Mouse (Mus musculus) neural tube, embryonic 12.5 days (tissue): ENCODE data around the gene Lbhd1. TPM values are rescaled to one million over a fixed set of nuclear protein-coding genes. Genes with fewer than 3 reads are reported as not detected.
A peak's percentile ranks its signal among the peaks of the same experiment; 100 is the strongest.
"Not testable (repeated sequence)": the region's sequence is repeated elsewhere in the genome, so short reads cannot be mapped to it uniquely, and the experiment has no call there.

Source experiments
- ATAC-seq: fragments of 200-750 bp; cut with Nextera tagmentation; 2 replicates; pipeline ENCODE4 v1.8.0; 2017; ENCODE audit warnings: low read depth, mild to moderate bottlenecking, moderate TSS enrichment, moderate library complexity; ENCODE audit not compliant: low FRiP score
- H3K27ac ChIP-seq: fragments of 300-500 bp; sonication (generic); 2 replicates; pipeline ENCODE4 v1.5.1; 2016
- H3K27me3 ChIP-seq: fragments of 300-500 bp; sonication (generic); replicated peaks from 2 replicates; pipeline ENCODE4 v1.6.1; 2016; ENCODE audit warnings: mild to moderate bottlenecking
- H3K36me3 ChIP-seq: fragments of 300-500 bp; sonication (generic); 2 replicates; pipeline ENCODE4 v1.6.1; 2016; ENCODE audit warnings: mild to moderate bottlenecking
- H3K4me1 ChIP-seq: fragments of 300-500 bp; sonication (generic); 2 replicates; pipeline ENCODE4 v1.6.1; 2016
- H3K4me2 ChIP-seq: fragments of 300-500 bp; sonication (generic); replicated peaks from 2 replicates; pipeline ENCODE4 v1.6.1; 2016; ENCODE audit warnings: mild to moderate bottlenecking
- H3K4me3 ChIP-seq: fragments of 300-500 bp; sonication (generic); 2 replicates; pipeline ENCODE4 v1.5.1; 2016
- H3K9ac ChIP-seq: fragments of 300-500 bp; sonication (generic); 2 replicates; pipeline ENCODE4 v1.6.1; 2016; ENCODE audit warnings: mild to moderate bottlenecking
- H3K9me3 ChIP-seq: fragments of 300-500 bp; sonication (generic); 2 replicates; pipeline ENCODE4 v1.6.1; 2016; ENCODE audit warnings: mild to moderate bottlenecking
- WGBS: fragments of 180-500 bp; shearing (Covaris S2); methylation state at CpG from one replicate; pipeline ENCODE4 v1.1.7; 2016; 5-methylcytosine and 5-hydroxymethylcytosine counted together
- polyA plus RNA-seq: library from polyadenylated mRNA; unstranded; fragments of >200 nt; fragmentation: Nextera tagmentation; extraction: Ambion mirVana; gene quantifications from 2 replicates; pipeline ENCODE4 v1.2.1, GENCODE M21; 2016

Gene Lbhd1
- polyA plus RNA-seq, 1 experiment from 2014 or later = 89.5 TPM

DNA sequence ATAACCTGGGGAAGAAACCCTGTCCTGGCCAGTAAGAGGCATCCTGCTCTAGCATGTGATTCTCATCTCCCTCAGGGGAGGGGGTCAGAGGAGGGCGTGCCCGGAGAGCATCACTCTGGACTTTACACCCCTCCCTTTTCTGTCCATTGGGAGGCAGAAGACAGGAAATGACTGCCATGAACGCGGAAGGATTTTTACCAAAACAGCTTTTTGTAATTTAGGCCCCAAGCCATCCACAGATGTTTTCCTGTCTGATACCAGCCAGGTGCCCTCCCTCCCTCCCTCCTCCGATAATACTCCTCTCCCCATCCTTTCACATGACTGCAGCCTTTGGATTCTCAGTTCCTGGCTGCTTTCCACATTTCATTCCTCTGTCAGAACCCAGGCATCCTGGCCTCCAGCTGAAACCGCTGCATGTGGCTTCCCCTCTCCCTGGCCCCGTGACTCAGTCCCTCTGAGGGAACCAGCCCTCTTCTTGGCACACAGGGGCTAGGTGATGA is 33.1 kb upstream of the Lbhd1 start, which contains the start of gene Lrrn4cl:
TSS of gene Lrrn4cl (plus strand) at position 367 of the 500 bp plus-strand sequence.
- H3K27me3 ChIP-seq = no peaks in the 10 kb centered on the region; the same call in 1 of the 2 replicates
- 44% methylated on average over 7 of the region's 7 CpGs for WGBS
- H3K9ac ChIP-seq = no peak within 1 kb of the TSS
- H3K27ac ChIP-seq = no peak within 1 kb of the TSS
- no peaks in the 10 kb centered on the region for H3K4me1 ChIP-seq
- no peak within 1 kb of the TSS for H3K4me3 ChIP-seq
- peaks cover 35% of the 10 kb centered on the region for H3K36me3 ChIP-seq
- ATAC-seq = no peak
- no peaks in the 10 kb centered on the region for H3K9me3 ChIP-seq
- no peak within 1 kb of the TSS for H3K4me2 ChIP-seq

DNA sequence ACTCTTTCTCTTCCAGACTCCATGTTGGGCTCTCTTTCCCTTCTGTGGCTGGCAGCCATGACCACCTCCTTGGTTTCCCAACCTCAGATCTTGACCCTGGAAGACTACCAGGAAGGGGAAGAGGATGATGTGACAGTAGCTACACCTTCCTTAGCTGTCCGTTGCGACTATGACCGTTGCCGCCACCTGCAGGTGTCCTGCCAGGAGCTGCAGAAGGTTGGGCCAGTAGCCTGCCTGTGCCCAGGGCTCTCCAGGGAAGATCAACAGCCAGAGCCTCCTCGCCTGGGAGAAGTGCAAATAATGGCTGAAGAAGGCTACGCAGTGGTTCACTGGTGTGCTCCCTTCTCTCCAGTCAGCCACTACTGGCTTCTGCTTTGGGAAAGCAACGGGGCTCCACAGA is 31.9 kb upstream of the Lbhd1 start:
- WGBS = 54% methylated on average over 7 of the region's 7 CpGs
- no peak overlapping the region for H3K4me2 ChIP-seq
- no peaks in the 10 kb centered on the region for H3K9me3 ChIP-seq
- ATAC-seq = no peak
- H3K36me3 ChIP-seq = peaks cover 25% of the 10 kb centered on the region
- H3K27ac ChIP-seq = no peak overlapping the region
- H3K4me3 ChIP-seq = no peak overlapping the region
- H3K9ac ChIP-seq = no peak overlapping the region
- H3K4me1 ChIP-seq = no peaks in the 10 kb centered on the region
- H3K27me3 ChIP-seq = no peaks in the 10 kb centered on the region; the same call in 1 of the 2 replicates

DNA sequence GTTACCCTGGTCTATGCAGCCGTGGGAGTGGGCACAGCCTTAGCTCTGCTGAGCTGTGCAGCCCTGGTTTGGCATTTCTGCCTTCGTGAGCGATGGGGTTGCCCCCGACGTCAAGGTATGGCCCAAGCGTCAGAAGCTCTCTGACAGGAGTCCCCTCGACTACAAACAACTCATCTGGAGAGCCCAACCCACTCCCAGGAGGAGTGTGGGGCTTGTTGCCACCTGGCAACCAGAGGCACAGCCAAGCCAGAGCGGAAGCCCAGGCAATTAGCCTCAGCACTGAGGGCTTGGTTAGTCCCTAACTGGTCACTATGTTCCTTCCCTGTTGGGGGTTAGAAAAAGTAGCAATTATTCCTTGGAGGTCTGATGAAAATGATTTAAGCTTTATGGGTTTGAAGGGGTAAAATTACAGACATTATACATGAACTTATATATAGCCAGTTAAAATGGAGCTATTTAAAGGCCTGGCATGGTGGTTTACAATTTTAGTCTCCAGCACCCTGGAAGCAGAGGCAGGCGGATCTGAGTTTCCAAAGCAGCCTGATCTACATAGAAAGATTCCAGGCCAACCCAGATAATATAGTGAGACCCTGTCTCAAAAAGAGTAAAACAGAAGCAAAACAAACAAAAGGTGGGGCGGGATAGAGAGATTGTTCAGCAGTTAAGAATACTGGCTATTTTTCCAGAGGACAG is 31.1 kb upstream of the Lbhd1 start:
- H3K9me3 ChIP-seq = no peaks in the 10 kb centered on the region
- WGBS = 63% methylated on average over 10 of the region's 10 CpGs
- peaks cover 17% of the 10 kb centered on the region for H3K36me3 ChIP-seq
- no peak for ATAC-seq
- H3K9ac ChIP-seq = no peak overlapping the region
- no peak overlapping the region for H3K27ac ChIP-seq
- no peak overlapping the region for H3K4me2 ChIP-seq
- H3K4me1 ChIP-seq = no peaks in the 10 kb centered on the region
- no peaks in the 10 kb centered on the region; the same call in 1 of the 2 replicates for H3K27me3 ChIP-seq
- no peak overlapping the region for H3K4me3 ChIP-seq

DNA sequence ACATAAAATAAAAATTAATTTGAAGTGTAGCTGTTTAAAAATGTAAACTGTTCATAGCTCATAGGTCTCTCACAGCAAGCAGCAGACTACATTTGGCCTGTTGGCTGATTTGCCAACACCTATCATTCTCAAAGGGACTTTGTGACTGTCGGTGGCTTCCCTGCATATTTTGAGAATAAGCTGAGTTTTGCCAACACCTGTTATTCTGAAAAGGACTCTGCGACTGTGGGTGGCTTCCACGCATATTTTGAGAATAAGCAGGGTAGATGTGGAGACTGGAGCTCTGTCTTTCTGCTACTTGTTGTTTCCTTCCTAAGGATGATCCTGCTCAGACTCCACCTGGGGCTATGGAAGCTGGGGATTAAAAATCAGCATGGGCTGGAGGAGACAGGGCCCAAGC is 30.4 kb upstream of the Lbhd1 start:
- Histone ChIP-seq H3K4me3 (no peak overlapping the region), H3K36me3 (peaks cover 11% of the 10 kb centered on the region; the same call in 1 of the 2 replicates), H3K27ac (no peak overlapping the region), H3K9ac (no peak overlapping the region), H3K9me3 (no peaks in the 10 kb centered on the region), H3K4me2 (no peak overlapping the region), H3K4me1 (no peaks in the 10 kb centered on the region), H3K27me3 (no peaks in the 10 kb centered on the region; the same call in 1 of the 2 replicates)
- 82% methylated on average over 3 of the region's 3 CpGs for WGBS
- no peak for ATAC-seq

DNA sequence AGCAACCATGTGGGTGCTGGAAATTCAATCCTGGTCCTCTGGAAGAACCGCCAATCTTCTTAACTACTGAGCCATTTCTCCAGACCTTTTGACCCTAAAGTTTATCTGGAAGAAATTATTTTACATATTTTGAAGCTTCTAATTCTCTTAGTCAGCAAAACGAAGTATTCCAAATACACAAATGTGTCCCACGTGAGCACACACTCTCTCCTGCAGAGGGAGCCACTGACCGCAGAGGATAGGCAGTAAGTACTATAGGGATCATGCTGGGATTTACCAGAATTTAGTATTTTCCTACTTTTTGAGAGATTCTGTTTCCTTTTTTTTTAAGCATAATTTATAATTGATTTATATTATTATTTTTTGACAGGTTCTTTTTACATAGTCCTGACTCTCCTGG is 25.8 kb upstream of the Lbhd1 start:
- H3K27me3 ChIP-seq = no peaks in the 10 kb centered on the region
- no peak overlapping the region for H3K4me3 ChIP-seq
- no peaks in the 10 kb centered on the region for H3K4me1 ChIP-seq
- H3K9ac ChIP-seq = no peak overlapping the region
- no peak overlapping the region for H3K4me2 ChIP-seq
- no peak for ATAC-seq
- H3K27ac ChIP-seq = no peak overlapping the region
- no peaks in the 10 kb centered on the region for H3K36me3 ChIP-seq
- 40% methylated on average over 4 of the region's 4 CpGs for WGBS
- H3K9me3 ChIP-seq = no peaks in the 10 kb centered on the region

DNA sequence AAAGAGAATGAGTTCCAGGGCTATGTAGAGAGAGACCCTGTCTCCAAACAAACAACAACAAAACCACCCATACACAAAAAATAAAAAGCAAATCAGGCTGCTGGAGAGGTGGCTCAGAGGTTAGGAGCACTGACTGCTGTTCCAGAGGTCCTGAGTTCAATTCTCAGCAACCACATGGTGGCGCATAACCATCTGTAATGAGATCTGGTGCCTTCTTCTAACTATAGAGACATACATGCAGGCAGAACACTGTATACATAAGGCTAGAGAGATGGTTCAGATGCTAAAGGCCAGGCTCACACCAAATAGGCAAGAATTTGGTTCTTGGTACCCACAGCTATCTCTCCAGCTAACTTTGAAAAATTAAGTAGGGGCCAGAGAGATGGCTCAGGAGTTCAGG is 24.5 kb upstream of the Lbhd1 start:
- no peaks in the 10 kb centered on the region for H3K4me1 ChIP-seq
- H3K36me3 ChIP-seq = no peaks in the 10 kb centered on the region
- 24% methylated on average over 1 of the region's 1 CpGs for WGBS
- no peaks in the 10 kb centered on the region for H3K9me3 ChIP-seq
- no peak for ATAC-seq
- no peak overlapping the region for H3K27ac ChIP-seq
- no peaks in the 10 kb centered on the region for H3K27me3 ChIP-seq
- no peak overlapping the region for H3K4me2 ChIP-seq
- H3K9ac ChIP-seq = no peak overlapping the region
- no peak overlapping the region for H3K4me3 ChIP-seq

DNA sequence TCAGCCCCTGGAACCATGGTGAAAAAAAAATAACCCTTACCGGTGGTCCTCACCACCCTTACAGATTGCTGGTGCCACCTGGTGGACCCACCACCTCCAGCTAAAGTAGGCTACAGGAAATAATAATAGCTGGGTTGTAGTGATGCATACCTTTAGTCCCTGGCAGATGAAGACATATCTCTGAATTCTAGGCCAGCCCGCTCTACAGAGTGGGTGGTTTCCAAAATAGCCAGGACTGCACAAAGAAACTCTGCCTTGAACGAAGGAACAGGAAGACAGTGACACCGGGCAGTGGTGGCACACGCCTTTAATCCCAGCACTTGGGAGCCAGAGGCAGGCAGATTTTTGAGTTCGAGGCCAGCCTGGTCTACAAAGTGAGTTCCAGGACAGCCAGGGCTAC is 19.3 kb upstream of the Lbhd1 start:
- no peak overlapping the region for H3K4me2 ChIP-seq
- H3K4me1 ChIP-seq = no peaks in the 10 kb centered on the region
- no peaks in the 10 kb centered on the region for H3K36me3 ChIP-seq
- 82% methylated on average over 6 of the region's 6 CpGs for WGBS
- no peak overlapping the region for H3K4me3 ChIP-seq
- no peak for ATAC-seq
- no peak overlapping the region for H3K27ac ChIP-seq
- no peak overlapping the region for H3K9ac ChIP-seq
- H3K27me3 ChIP-seq = no peaks in the 10 kb centered on the region
- no peaks in the 10 kb centered on the region for H3K9me3 ChIP-seq

DNA sequence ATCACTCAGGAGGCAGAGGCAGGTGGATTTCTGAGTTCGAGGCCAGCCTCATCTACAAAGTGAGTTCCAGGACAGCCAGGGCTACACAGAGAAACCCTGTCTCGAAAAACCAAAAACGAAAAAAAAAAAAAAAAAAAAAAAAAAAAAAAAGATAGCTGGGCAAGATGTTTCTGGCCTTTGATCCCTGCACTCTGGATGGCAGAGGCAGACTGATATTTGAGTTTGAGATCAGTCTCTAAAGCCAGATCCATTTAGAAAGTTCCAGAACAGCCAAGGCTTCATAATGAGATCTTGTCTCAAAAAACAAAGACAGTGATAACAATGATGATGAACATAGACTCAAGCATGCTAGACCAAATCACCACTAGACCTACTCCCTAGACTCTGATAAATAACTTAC is 13.2 kb upstream of the Lbhd1 start:
- H3K27me3 ChIP-seq, H3K9ac ChIP-seq, H3K9me3 ChIP-seq, ATAC-seq, H3K4me1 ChIP-seq, H3K27ac ChIP-seq: not testable (repeated sequence)
- peak overlapping the region; percentile 79; the same call in 1 of the 2 replicates for H3K4me3 ChIP-seq
- peak overlapping the region; percentile 92 for H3K4me2 ChIP-seq
- H3K36me3 ChIP-seq = peaks cover 22% of the 10 kb centered on the region
- 70% methylated on average over 3 of the region's 3 CpGs for WGBS

DNA sequence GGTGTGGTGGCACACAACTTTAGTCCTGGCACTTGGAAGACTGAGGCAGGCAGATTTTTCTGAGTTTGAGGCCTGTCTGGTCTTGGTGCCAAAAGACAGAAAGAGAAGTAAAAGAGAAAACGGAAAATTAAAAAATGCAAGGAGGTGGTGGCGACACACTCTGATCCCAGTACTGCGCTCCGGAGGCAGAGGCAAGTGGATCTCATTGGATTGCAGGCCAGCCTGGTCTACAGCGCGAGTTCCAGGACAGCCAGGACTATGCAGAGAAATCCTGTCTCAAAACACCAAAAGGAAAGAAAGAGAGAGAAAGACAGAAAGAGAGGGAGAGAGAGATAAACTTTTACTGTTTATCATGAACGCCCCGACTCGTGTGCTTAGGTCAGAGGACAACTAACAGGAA is 12.7 kb upstream of the Lbhd1 start:
- Histone ChIP-seq H3K4me1 (peaks cover 9% of the 10 kb centered on the region), H3K27me3 (no peaks in the 10 kb centered on the region), H3K9ac (peak overlapping the region; percentile 96), H3K9me3 (no peaks in the 10 kb centered on the region), H3K27ac (peak overlapping the region; percentile 23; the same call in 1 of the 2 replicates), H3K4me2 (peak overlapping the region; percentile 92), H3K36me3 (peaks cover 27% of the 10 kb centered on the region), H3K4me3 (peak overlapping the region; percentile 79)
- peak; percentile 51 for ATAC-seq
- 64% methylated on average over 9 of the region's 9 CpGs for WGBS

DNA sequence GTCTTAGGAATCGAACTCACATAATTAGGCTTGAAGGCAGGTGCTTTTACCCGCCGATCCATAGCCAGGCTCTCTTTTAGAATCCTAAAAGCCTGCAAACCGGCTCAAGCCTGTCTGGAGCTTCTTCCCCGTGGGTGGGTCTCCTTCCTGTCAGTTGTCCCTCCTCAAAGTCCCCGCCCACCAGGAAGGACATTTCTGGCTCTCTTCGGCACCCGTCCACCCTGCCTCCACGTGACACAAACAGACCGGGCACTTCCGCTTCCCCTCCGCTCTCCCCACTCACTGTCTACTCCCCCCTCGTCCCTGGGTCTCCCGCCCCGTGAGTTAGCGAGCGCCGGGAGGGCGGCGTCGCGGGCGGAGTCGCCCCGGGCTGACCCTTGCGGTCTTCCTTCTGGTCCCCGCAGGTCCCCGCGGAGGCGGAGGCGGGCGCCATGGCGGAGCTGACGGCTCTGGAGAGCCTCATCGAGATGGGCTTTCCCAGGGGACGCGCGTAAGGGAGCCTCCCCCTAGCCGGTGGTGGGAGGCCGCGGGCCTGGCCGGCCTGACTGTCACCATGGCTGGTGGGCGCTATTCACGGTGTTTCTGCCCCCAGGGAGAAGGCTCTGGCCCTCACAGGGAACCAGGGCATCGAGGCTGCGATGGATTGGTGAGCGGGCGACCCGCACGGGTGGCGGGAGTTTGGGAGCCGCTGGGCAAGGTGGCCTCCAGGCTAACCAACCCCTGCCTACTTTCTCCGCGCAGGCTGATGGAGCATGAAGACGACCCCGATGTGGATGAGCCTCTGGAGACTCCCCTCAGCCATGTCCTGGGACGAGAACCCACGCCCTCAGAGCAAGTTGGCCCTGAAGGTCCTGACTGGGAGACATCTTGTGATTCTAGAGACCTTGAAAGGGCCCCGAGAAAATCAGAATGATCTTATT is 12.0 kb upstream of the Lbhd1 start, which contains the start of gene Ubxn1:
TSS of gene Ubxn1 (plus strand) at position 230 of the 920 bp plus-strand sequence.
- under 1% methylated on average over 59 of the region's 59 CpGs for WGBS

DNA sequence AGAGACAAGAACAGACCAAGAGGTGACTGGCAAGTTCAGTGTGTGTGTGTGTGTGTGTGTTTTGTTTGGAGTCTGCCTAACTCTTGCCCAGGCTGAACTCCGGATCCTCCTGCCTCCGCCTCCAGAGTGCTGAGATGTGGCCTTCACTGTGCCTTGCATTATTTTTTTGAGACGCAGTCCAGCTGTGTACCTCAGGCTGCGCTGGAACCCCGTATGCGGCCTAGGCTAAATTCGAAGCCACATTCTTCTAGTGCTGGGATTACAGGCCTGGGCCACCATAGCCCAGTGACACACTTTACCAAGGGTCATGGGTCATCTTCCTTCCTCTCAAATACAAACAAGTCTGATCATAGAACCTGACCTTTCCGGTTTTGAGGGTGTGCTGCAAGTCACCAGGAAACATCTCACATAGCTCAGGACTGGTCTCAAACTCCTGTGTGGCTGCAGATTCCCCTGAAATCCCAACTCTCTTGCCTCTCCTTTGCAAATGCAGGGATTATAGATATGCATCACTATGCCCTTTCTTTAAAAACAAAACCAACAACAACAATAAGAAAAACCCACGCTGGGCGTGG is 11.2 kb upstream of the Lbhd1 start:
- H3K27ac ChIP-seq = 0 out of 2 replicates have a peak overlapping the region, but pooled peaks have one; percentile 33
- peaks cover 9% of the 10 kb centered on the region for H3K4me1 ChIP-seq
- no peaks in the 10 kb centered on the region for H3K27me3 ChIP-seq
- no peak for ATAC-seq
- peak overlapping the region; percentile 96 for H3K9ac ChIP-seq
- peak overlapping the region; percentile 79 for H3K4me3 ChIP-seq
- WGBS = 81% methylated on average over 10 of the region's 10 CpGs
- H3K9me3 ChIP-seq = no peaks in the 10 kb centered on the region
- peak overlapping the region; percentile 92 for H3K4me2 ChIP-seq
- H3K36me3 ChIP-seq = peaks cover 39% of the 10 kb centered on the region

More for the DNA sequence above, 12.0 kb upstream of the Lbhd1 start, which contains the start of gene Ubxn1:
- Histone ChIP-seq H3K27ac (peak within 1 kb of the TSS; percentile 33; the same call in 1 of the 2 replicates), H3K36me3 (peaks cover 33% of the 10 kb centered on the region), H3K4me3 (peak within 1 kb of the TSS; percentile 79), H3K4me2 (peak within 1 kb of the TSS; percentile 92), H3K27me3 (no peaks in the 10 kb centered on the region), H3K4me1 (peaks cover 9% of the 10 kb centered on the region), H3K9me3 (no peaks in the 10 kb centered on the region), H3K9ac (peak within 1 kb of the TSS; percentile 96)
- ATAC-seq = peak; percentile 97

DNA sequence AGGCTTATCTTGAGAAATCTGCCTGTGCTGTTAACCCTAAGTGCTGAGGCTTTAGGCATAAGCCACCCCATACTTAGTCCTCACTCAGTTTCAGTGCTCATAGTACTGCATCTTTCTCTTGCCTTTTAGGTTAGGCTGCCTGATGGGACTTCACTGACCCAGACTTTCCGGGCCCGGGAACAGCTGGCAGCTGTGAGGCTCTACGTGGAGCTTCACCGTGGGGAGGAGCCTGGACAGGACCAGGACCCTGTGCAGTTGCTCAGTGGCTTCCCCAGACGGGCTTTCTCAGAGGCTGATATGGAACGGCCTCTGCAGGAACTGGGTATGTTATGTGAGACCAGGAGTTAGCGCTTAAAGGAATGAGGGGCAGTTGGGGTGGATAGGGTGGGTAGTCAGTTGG is 8.5 kb upstream of the Lbhd1 start:
- Histone ChIP-seq H3K36me3 (peaks cover 39% of the 10 kb centered on the region), H3K4me2 (no peak overlapping the region), H3K9me3 (no peaks in the 10 kb centered on the region), H3K27ac (no peak overlapping the region), H3K4me3 (no peak overlapping the region), H3K4me1 (peaks cover 15% of the 10 kb centered on the region), H3K27me3 (no peaks in the 10 kb centered on the region), H3K9ac (no peak overlapping the region)
- WGBS = 94% methylated on average over 7 of the region's 7 CpGs
- no peak for ATAC-seq
